Mouse (Mus musculus) kidney, adult 9 months (tissue): ENCODE results near the gene Bmp2.

Experiments used
- DNase-seq: peaks from one replicate; pipeline ENCODE4 v3.0.0; 2022

Bmp2 gene

GRCm38 (mm10) chr2:133552031-133552841 is at the start of gene Bmp2:
TSS of gene Bmp2 (plus strand) at chr2:133552159.
- peak; percentile 28 for DNase-seq

- DNase-seq: no peak
Observed at GRCm38 (mm10) chr2:133505678-133506077, 46.3 kb upstream of the Bmp2 start.

GRCm38 (mm10) chr2:133507045-133507444 is 44.9 kb upstream of the Bmp2 start:
- DNase-seq: no peak

- DNase-seq: no peak
Observed at GRCm38 (mm10) chr2:133509141-133509540, 42.8 kb upstream of the Bmp2 start.

GRCm38 (mm10) chr2:133511011-133511779 is 40.8 kb upstream of the Bmp2 start:
- DNase-seq: no peak

- no peak for DNase-seq
Observed at GRCm38 (mm10) chr2:133516331-133517046, 35.5 kb upstream of the Bmp2 start.

GRCm38 (mm10) chr2:133517867-133518266 is 34.1 kb upstream of the Bmp2 start:
- no peak for DNase-seq

- no peak for DNase-seq
Observed at GRCm38 (mm10) chr2:133521193-133521592, 30.8 kb upstream of the Bmp2 start.

- DNase-seq: peak; percentile 33
Observed at GRCm38 (mm10) chr2:133522121-133522520, 29.8 kb upstream of the Bmp2 start.

GRCm38 (mm10) chr2:133525621-133526181 is 26.3 kb upstream of the Bmp2 start:
- DNase-seq: peak; percentile 6

GRCm38 (mm10) chr2:133529396-133529795 is 22.6 kb upstream of the Bmp2 start:
- no peak for DNase-seq

- no peak for DNase-seq
Observed at GRCm38 (mm10) chr2:133533073-133533472, 18.9 kb upstream of the Bmp2 start.

GRCm38 (mm10) chr2:133535481-133535880 is 16.5 kb upstream of the Bmp2 start:
- DNase-seq: no peak

- DNase-seq: no peak
Observed at GRCm38 (mm10) chr2:133536812-133537211, 15.1 kb upstream of the Bmp2 start.

- no peak for DNase-seq
Observed at GRCm38 (mm10) chr2:133540702-133541101, 11.3 kb upstream of the Bmp2 start.

- peak; percentile 72 for DNase-seq
Observed at GRCm38 (mm10) chr2:133550238-133550682, 1.7 kb upstream of the Bmp2 start.

- no peak for DNase-seq
Observed at GRCm38 (mm10) chr2:133552842-133553465, 995 bp downstream of the Bmp2 start.

- no peak for DNase-seq
Observed at GRCm38 (mm10) chr2:133553911-133554285, 1.9 kb downstream of the Bmp2 start.

GRCm38 (mm10) chr2:133554286-133555021 is 2.5 kb downstream of the Bmp2 start:
- DNase-seq: no peak

- DNase-seq: no peak
Observed at GRCm38 (mm10) chr2:133564248-133564886, 12.4 kb downstream of the Bmp2 start.

- no peak for DNase-seq
Observed at GRCm38 (mm10) chr2:133565424-133565823, 13.5 kb downstream of the Bmp2 start.
